Mouse (Mus musculus) gastrocnemius, postnatal 36 days (tissue): ENCODE results near the gene Ccdc181. TPM values are rescaled to one million over a fixed set of nuclear protein-coding genes. Genes with fewer than 3 reads are reported as not detected.

Experiments used
- DNase-seq, 2 experiments: peaks; one replicate each; pipeline ENCODE4 v3.0.0; 2022
- intact Hi-C: fragments of 180-260 bp; cut with DNase I; formaldehyde crosslinking; loops from one replicate; pipeline ENCODE4 v1.15.1; 2025
- total RNA-seq, 2 experiments: library from RNA; stranded (reverse); gene quantifications; 2 replicates each; pipeline ENCODE4 v1.2.3; 2021

Gene Ccdc181
- total RNA-seq, 2 experiments from 2014 or later = 8.8 to 9.1 TPM

GRCm38 (mm10) chr1:164324878-164325277, 49.5 kb downstream of the Ccdc181 start:
- DNase-seq = no peak
- intact Hi-C loops = no loop called here

- intact Hi-C loops = no loop called here
- no peak for DNase-seq
These were observed 51.3 kb downstream of the Ccdc181 start for GRCm38 (mm10) chr1:164326600-164327155.

DNA sequence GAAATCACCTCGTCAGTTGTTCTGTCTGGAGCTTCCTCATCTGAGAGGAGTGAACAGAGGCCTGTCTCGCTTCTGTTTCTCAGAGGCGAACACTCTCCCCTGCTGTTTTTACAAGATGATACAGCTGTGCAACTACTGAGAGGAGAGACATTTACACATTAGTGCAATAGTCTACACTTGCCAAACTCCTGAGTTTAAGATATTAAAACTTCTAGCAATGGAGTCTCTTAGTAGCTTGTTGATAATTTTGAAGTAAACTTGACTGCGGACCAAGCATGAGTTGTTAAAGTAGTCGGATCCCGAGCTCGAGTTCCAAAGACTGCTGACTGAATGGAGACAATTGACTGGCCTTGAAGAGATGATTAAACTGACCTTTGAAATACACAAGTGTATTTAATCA, 52.4 kb downstream of the Ccdc181 start:
- DNase-seq = no peak
- intact Hi-C loops = no loop called here

DNA sequence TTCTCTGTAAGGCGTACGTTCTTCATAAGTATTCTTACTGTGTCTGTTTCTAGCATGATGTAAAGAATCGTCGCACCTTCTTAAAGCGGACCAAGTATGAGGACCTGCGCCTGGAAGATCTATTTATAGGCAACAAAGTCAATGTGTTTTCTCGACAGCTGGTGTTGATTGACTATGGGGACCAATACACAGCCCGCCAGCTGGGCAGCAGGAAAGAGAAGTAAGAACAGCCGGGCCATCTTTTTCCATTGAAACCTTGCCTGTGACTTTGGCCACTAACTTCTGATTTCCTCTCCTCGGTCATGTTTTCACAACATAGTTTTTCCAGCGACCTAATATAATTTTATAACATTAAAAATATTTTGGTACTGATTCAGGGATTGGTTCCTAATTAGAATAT, 57.2 kb downstream of the Ccdc181 start:
- intact Hi-C loops = no loop called here

DNA sequence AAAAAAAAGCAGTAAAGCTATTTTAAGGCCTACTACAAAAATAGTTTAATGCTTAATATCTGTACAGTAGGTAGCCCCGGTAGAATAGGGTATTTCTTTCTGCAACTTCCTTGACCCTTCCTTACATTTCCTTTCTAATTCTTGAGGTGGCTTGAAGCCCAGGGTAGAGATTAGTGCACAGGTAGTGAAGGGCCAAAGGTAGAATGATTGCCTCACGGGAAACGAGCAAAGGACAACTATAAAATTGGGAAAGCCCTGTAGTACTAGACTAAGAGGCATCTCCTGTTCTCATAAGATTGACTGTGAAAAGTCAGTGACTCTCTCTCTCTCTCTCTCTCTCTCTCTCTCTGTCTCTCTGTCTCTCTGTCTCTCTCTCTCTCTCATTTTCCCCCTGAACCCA, 60.0 kb downstream of the Ccdc181 start:
- intact Hi-C loops = no loop called here

More for the DNA sequence above, 57.2 kb downstream of the Ccdc181 start:
- no peak for DNase-seq

GRCm38 (mm10) chr1:164335846-164336245, 60.5 kb downstream of the Ccdc181 start:
- no peak for DNase-seq
- intact Hi-C loops = no loop called here

More for the DNA sequence above, 60.0 kb downstream of the Ccdc181 start:
- DNase-seq = no peak

Other genes with a start within 250 kb of the Ccdc181 start
- gene Sele, start 227.4 kb upstream of the Ccdc181 start, total RNA-seq = not detected
- gene Sell, start 213.6 kb upstream of the Ccdc181 start, total RNA-seq = under 1 TPM; 0.12 to 0.41 TPM
- under 1 TPM; 0.38 to 0.67 TPM for gene Selp, start 160.3 kb upstream of the Ccdc181 start, total RNA-seq
- under 1 TPM; 0.12 to 0.28 TPM for gene F5, start 123.7 kb upstream of the Ccdc181 start, total RNA-seq
- 1 to 10 TPM; 3.4 to 3.9 TPM for gene Slc19a2, start 26.5 kb upstream of the Ccdc181 start, total RNA-seq
- 1 to 10 TPM; 2.1 TPM for gene Nme7, start 28.5 kb downstream of the Ccdc181 start, total RNA-seq
- 10 to 100 TPM; 20.1 to 24.5 TPM for gene Blzf1, start 31.9 kb downstream of the Ccdc181 start, total RNA-seq
- gene Atp1b1, start 182.8 kb downstream of the Ccdc181 start, total RNA-seq = 100 to 1,000 TPM; 131 to 188 TPM